ENCODE assay signal across 25 mouse cellular contexts in genomic region chr6:141054026-141054425, GRCm38 (mm10).
DNase-seq lines count a peak whose midpoint lies in the region; ATAC-seq and TF ChIP-seq lines count a peak whose summit lies in the region.
"Had no signal": no experiment of that assay in that cellular context is flagged by ENCODE, and none has a peak within 500 bp of the region (broad histone marks: within the 10 kb centered on the region; RNA-seq: fewer than 3 reads in every experiment).

No protein-coding gene starts in this region.

- H3K27ac ChIP-seq in kidney, adult 2 months (ENCODE audit: insufficient read depth, low read depth, low read length), result no peak overlapping the region
- peak overlapping the region; percentile 62 for H3K27ac ChIP-seq in kidney, embryonic 15.5 days
- H3K27ac ChIP-seq: forebrain, embryonic 10.5 days; forebrain, embryonic 13.5 days; heart, adult 2 months; heart, embryonic 10.5 days; heart, embryonic 13.5 days; hindbrain, embryonic 12.5 days had no signal

- peak; percentile 16 for DNase-seq in kidney, adult 2 months
- DNase-seq in kidney, postnatal 25 days, result no peak
- no peak for DNase-seq in kidney, adult 8-10 months
- peak; percentile 32 for DNase-seq in kidney, postnatal 10 days
- no peak for DNase-seq in right cerebral cortex, postnatal 10 days (ENCODE audit: low spot score in 2 of 2)
- DNase-seq: adrenal gland, adult 8-10 months; adrenal gland, postnatal 25 days; cerebellum, adult 18-20 months; cerebellum, adult 9-10 months; cerebellum, postnatal 14 days; gastrocnemius, postnatal 10 days; gastrocnemius, postnatal 36 days; heart, adult 2 months; heart, postnatal 14 days; heart, postnatal 4 days had no signal

- H3K27me3 ChIP-seq in kidney, adult 2 months (replicated peaks; ENCODE audit: control insufficient read depth, insufficient read depth, low read length), result no peaks in the 10 kb centered on the region
- no peaks in the 10 kb centered on the region for H3K27me3 ChIP-seq in kidney, embryonic 15.5 days
- H3K27me3 ChIP-seq: heart, embryonic 13.5 days; hindbrain, embryonic 12.5 days had no signal

- WGBS in kidney, adult 2 months, result 30% methylated on average over 7 of the region's 7 CpGs
- WGBS in kidney, embryonic 15.5 days, result 26% methylated on average over 7 of the region's 7 CpGs

- no peak for TF ChIP-seq CTCF in kidney, adult 2 months (conservative IDR thresholded peaks at IDR 0.05; ENCODE audit: insufficient read depth, insufficient read length, low read depth, low read length)

- H3K4me2 ChIP-seq in kidney, embryonic 15.5 days, result no peak overlapping the region
- H3K4me2 ChIP-seq: forebrain, embryonic 13.5 days; heart, embryonic 13.5 days; hindbrain, embryonic 12.5 days had no signal

- no peaks in the 10 kb centered on the region for H3K36me3 ChIP-seq in kidney, adult 2 months (ENCODE audit: control insufficient read depth, insufficient read depth, low read length)
- no peaks in the 10 kb centered on the region for H3K36me3 ChIP-seq in kidney, embryonic 15.5 days
- H3K36me3 ChIP-seq: forebrain, embryonic 10.5 days; heart, embryonic 10.5 days; heart, embryonic 13.5 days; hindbrain, embryonic 12.5 days had no signal

- peak; percentile 56 for ATAC-seq in kidney, embryonic 15.5 days (replicated peaks; ENCODE audit: low FRiP score)
- ATAC-seq in hematopoietic stem cell, adult 5-6 weeks (replicated peaks in 1 of 2; ENCODE audit: insufficient read depth in 1 of 2, low FRiP score in 2 of 2, low TSS enrichment in 1 of 2, low read depth in 1 of 2, poor library complexity in 2 of 2, severe bottlenecking in 2 of 2), result peak; percentile 37 to 64; a peak in 3 of 4 replicates
- ATAC-seq in cerebellum, adult (ENCODE audit: insufficient number of reproducible peaks, low FRiP score, low TSS enrichment), result no peak
- ATAC-seq: activated CD4-positive, CD25-positive, alpha-beta regulatory T cell, adult 4 months; forebrain, embryonic 13.5 days; forebrain, embryonic 16.5 days had no signal

- no peaks in the 10 kb centered on the region for H3K4me1 ChIP-seq in kidney, adult 2 months (ENCODE audit: control insufficient read depth, insufficient read depth, low read length)
- H3K4me1 ChIP-seq in kidney, embryonic 15.5 days, result no peaks in the 10 kb centered on the region
- H3K4me1 ChIP-seq: heart, embryonic 10.5 days; heart, embryonic 13.5 days; hindbrain, embryonic 12.5 days had no signal

- no peak overlapping the region for H3K9ac ChIP-seq in kidney, embryonic 15.5 days
- H3K9ac ChIP-seq: forebrain, embryonic 13.5 days; heart, embryonic 13.5 days; hindbrain, embryonic 12.5 days had no signal

- H3K4me3 ChIP-seq in kidney, adult 2 months (ENCODE audit: insufficient read depth, low read depth, low read length), result no peak overlapping the region
- no peak overlapping the region for H3K4me3 ChIP-seq in kidney, embryonic 15.5 days (replicated peaks)
- H3K4me3 ChIP-seq: forebrain, embryonic 10.5 days; forebrain, embryonic 13.5 days; heart, adult 2 months; heart, embryonic 10.5 days; heart, embryonic 13.5 days; hindbrain, embryonic 12.5 days had no signal

- H3K9me3 ChIP-seq in kidney, embryonic 15.5 days (replicated peaks), result no peaks in the 10 kb centered on the region; the same call in 1 of the 2 replicates
- H3K9me3 ChIP-seq: heart, embryonic 10.5 days; hindbrain, embryonic 12.5 days had no signal

- TF ChIP-seq POLR2A in kidney, adult 2 months (IDR thresholded peaks at IDR 0.05; ENCODE audit: low read depth, low read length), result no peak

Comparison
In these comparisons a context has a peak if more than half of its experiments do, and no peak if none do; other contexts are left out.
1. DNase-seq: peak in kidney, adult 2 months (single experiment) and kidney, postnatal 10 days (single experiment); none in kidney, postnatal 25 days (0 of 2), kidney, adult 8-10 months (0 of 2) and right cerebral cortex, postnatal 10 days (0 of 2).